Mouse (Mus musculus) hematopoietic stem cell, adult 5-6 weeks (primary cell): Measurements from ENCODE around the gene Atp5j. TPM values are rescaled to one million over a fixed set of nuclear protein-coding genes. Genes with fewer than 3 reads are reported as not detected.

Source experiments
- total RNA-seq: library from RNA; stranded (forward); fragments of 172-1452, 232-1000 nt; gene quantifications from 2 replicates; pipeline ENCODE4 v1.2.3, GENCODE M21; 2017

Gene Atp5j
- total RNA-seq, 1 experiment from 2014 or later, result 344 TPM

Other genes with a start within 250 kb of the Atp5j start
- gene Mrpl39, start 99.9 kb downstream of the Atp5j start, total RNA-seq, result 40.1 and 61.8 TPM in 2 replicates
- gene Jam2, start 61.5 kb downstream of the Atp5j start, total RNA-seq, result 0.69 and 4.6 TPM in 2 replicates
- gene Gabpa, start 700 bp downstream of the Atp5j start, total RNA-seq, result 81.4 and 87.7 TPM in 2 replicates